Mouse (Mus musculus): ENCODE measurements around the gene Lrrn2. TPM values are rescaled to one million over a fixed set of nuclear protein-coding genes. Genes with fewer than 3 reads are reported as not detected.

Gene Lrrn2
- polyA plus RNA-seq, 1 experiment from 2014 or later = 7.6 TPM

Small RNA genes lying within 50 kb of the gene (microRNA-seq; reads per million reads assigned to microRNA genes)
- not detected for gene Gm44300

Other genes with a start within 250 kb of the Lrrn2 start
- 14.5 and 19.7 TPM in 2 replicates for gene Nfasc, start 138.5 kb upstream of the Lrrn2 start, polyA plus RNA-seq (2016; fragmentation: Nextera tagmentation; extraction: Ambion mirVana)
- 34.6 and 37.7 TPM in 2 replicates for gene Mdm4, start 150.3 kb downstream of the Lrrn2 start, polyA plus RNA-seq (2016; fragmentation: Nextera tagmentation; extraction: Ambion mirVana)
- 14.1 and 18.2 TPM in 2 replicates for gene Pik3c2b, start 165.4 kb downstream of the Lrrn2 start, polyA plus RNA-seq (2016; fragmentation: Nextera tagmentation; extraction: Ambion mirVana)

Data from midbrain, embryonic 10.5 days (tissue).